Mouse (Mus musculus) testis, adult 2 months (tissue): ENCODE measurements around the gene Bach2. TPM values are rescaled to one million over a fixed set of nuclear protein-coding genes. Genes with fewer than 3 reads are reported as not detected.

ENCODE experiments used
- H3K27ac ChIP-seq: fragments of 200-500 bp; 2 replicates; pipeline ENCODE4 v1.5.1; 2012; ENCODE audit warnings: low read depth, low read length; ENCODE audit not compliant: control insufficient read depth, insufficient read depth
- H3K27me3 ChIP-seq: fragments of 200-500 bp; 2 replicates; pipeline ENCODE4 v1.6.1; 2012; ENCODE audit warnings: mild to moderate bottlenecking, low read length, moderate library complexity; ENCODE audit not compliant: control insufficient read depth, insufficient read depth
- H3K36me3 ChIP-seq: fragments of 200-500 bp; 2 replicates; pipeline ENCODE4 v1.6.1; 2012; ENCODE audit warnings: mild to moderate bottlenecking, low read length; ENCODE audit not compliant: control insufficient read depth, insufficient read depth
- H3K4me1 ChIP-seq: fragments of 200-500 bp; 2 replicates; pipeline ENCODE4 v1.6.1; 2012; ENCODE audit warnings: low read length; ENCODE audit not compliant: control insufficient read depth, insufficient read depth
- H3K4me3 ChIP-seq: fragments of 200-500 bp; 2 replicates; pipeline ENCODE4 v1.5.1; 2012; ENCODE audit warnings: low read depth, mild to moderate bottlenecking, low read length, moderate library complexity, mixed read lengths; ENCODE audit not compliant: control insufficient read depth
- CTCF ChIP-seq: fragments of 200-500 bp; IDR thresholded peaks from 2 replicates; pipeline ENCODE4 v1.5.1; 2012; ENCODE audit warnings: low read depth, mild to moderate bottlenecking, inconsistent platforms, low read length, moderate library complexity; ENCODE audit not compliant: control insufficient read depth, insufficient read depth, insufficient replicate concordance
- POLR2A ChIP-seq: fragments of 200-500 bp; IDR thresholded peaks from 2 replicates; pipeline ENCODE4 v1.6.1; 2012; ENCODE audit warnings: low read depth, mild to moderate bottlenecking, inconsistent platforms, low read length, moderate library complexity; ENCODE audit not compliant: control insufficient read depth
- polyA plus RNA-seq: library from polyadenylated mRNA; depleted of rRNA; stranded (reverse); fragments of >200 nt; gene quantifications from 2 replicates; pipeline ENCODE4 v1.2.3, GENCODE M21; 2012

Gene Bach2
- polyA plus RNA-seq, 1 experiment: 2.3 TPM

DNA sequence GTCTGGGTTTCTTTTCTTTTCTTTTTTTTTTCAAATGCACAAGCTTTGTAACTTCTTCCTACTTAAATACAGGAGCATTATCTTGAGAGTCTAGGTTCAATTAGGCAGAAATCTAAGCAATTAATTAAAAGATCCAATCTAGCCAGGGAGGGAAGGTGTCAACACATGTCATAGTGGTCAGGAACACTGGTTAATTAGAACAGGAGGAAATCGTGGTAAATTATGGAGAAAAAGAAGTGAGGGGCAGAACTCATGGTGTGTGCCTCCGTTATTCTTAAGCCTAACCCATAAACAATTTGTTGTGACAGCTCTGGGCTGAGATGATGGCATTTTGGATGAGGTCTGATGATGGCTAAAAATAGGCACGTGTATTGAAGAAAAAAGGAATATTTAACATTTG, 87.0 kb downstream of the Bach2 start:
- Histone ChIP-seq H3K4me3 (no peak overlapping the region), H3K36me3 (no peaks in the 10 kb centered on the region), H3K4me1 (no peaks in the 10 kb centered on the region), H3K27me3 (no peaks in the 10 kb centered on the region), H3K27ac (no peak overlapping the region)
- TF ChIP-seq POLR2A (no peak), CTCF (no peak)

DNA sequence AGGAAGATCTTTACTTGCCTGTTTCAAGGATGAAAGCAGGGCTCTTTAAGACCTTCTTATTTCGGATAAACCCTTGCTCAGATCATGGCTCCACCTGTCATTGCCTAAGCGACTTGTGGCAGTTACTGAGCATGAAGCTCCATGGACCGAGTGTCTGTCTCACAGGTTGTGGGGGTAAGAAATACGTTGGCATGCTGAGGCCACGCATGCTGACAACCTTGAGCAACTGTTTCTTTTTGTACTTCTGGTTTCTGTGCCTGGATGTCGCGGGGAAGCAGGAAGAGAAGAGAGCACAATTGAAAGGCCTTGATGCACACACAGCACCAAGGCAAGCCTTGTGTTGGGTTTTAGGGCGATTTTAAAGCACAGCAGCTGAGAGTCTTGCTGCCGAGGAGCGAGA, 87.7 kb downstream of the Bach2 start:
- no peak overlapping the region for H3K27ac ChIP-seq
- H3K36me3 ChIP-seq: no peaks in the 10 kb centered on the region
- no peaks in the 10 kb centered on the region for H3K27me3 ChIP-seq
- no peaks in the 10 kb centered on the region for H3K4me1 ChIP-seq
- H3K4me3 ChIP-seq: no peak overlapping the region
- TF ChIP-seq POLR2A (no peak), CTCF (no peak)

DNA sequence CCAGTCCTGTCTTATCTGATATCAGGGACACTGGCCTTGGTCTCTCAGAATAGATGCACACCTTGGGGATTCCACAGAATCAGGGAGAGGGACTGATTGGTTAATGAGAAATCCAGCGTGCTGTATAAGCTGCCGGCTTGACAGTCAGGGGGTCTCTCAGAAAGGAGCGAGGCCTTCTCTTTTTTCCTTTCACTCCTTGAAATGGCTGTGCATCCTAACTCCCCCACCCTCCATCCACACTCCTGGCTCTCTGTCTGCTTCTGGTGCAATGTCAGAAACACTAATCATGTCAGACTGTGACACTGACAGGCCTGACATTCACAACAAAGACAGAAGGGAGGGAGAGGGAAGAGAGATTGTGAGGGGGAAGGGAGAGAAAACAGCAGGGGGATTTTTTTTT, 88.3 kb downstream of the Bach2 start:
- Histone ChIP-seq H3K27ac (no peak overlapping the region), H3K4me1 (no peaks in the 10 kb centered on the region)
- TF ChIP-seq CTCF (no peak), POLR2A (no peak)

DNA sequence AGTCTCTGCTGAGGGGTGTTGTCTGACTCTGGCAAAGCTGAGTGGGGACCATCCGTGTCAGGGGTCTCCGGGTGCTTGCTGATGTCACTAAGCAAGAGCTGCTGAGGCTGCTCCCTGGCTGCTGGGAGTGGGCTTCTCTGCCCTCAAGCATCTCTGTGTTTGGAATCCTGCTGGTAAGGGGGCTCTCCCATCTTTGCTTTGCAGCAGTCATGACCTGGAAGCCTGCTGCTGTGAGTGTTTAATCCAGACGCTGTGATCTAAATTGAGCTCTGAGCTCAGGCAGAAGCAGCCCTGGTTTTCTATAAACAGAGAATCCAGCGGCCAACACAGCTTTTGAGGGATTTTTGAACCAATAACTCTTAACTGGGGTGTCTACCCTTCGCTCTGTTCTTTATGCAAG, 89.0 kb downstream of the Bach2 start:
- Histone ChIP-seq H3K4me1 (no peaks in the 10 kb centered on the region), H3K36me3 (no peaks in the 10 kb centered on the region), H3K27ac (no peak overlapping the region), H3K27me3 (no peaks in the 10 kb centered on the region), H3K4me3 (no peak overlapping the region)
- TF ChIP-seq CTCF (no peak), POLR2A (no peak)

More for the DNA sequence above, 88.3 kb downstream of the Bach2 start:
- Histone ChIP-seq H3K36me3 (no peaks in the 10 kb centered on the region), H3K27me3 (no peaks in the 10 kb centered on the region), H3K4me3 (no peak overlapping the region)

DNA sequence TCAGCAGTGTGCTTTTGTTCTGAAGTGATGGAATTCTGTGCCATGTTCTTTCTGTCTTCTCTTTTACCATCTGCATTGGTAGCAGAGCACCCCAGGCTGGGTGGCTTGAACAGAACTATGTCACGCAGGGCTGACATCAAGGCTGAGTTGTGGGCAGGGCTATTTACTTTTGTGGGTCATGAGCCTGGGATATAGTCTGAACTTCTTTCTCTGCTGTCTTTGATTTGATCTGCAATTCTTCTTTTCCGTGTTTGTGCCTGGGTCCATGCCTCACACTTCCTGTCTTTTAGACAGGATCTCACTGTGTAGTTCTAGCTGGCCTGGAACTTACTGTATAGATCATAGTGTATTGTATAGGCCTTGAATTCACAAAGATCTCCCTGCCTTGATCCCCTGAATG, 90.0 kb downstream of the Bach2 start:
- H3K27me3 ChIP-seq: no peaks in the 10 kb centered on the region
- no peak overlapping the region for H3K27ac ChIP-seq
- no peak overlapping the region for H3K4me3 ChIP-seq
- no peak for TF ChIP-seq POLR2A
- TF ChIP-seq CTCF: no peak
- H3K36me3 ChIP-seq: no peaks in the 10 kb centered on the region
- H3K4me1 ChIP-seq: no peaks in the 10 kb centered on the region

DNA sequence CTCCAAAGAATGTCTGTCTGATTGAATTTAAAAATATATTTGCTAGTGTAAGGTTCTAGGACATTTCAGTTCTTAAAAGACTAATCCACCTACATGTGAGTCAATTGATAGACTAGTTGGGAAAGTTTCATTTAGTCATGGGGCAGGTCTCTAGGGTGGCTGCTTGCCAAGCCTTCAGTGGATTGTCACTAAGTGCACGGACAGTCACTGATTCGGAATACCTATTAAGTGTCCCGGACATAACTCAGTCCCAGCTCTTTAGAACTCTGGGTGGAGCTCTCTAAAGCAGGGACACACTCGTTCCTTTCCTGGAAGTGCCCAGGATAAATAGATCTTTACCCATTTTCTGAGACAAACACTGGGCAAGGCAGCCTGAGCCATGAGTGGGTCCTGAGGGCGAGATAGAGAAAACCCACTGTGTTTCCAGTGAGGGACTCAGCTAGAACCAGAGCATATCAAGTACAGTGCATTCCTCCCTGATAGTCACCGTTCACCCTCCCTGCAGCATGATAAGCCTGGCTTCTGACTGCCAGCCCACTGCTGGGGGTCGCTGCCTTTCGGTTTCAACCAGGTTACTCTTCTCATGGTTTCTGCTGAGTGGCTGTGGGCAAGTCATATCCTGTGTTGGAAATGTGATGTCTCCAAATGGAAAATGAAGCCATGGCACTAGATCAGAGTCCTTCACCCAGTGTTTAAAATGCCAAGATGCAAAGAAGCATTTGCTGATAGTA, 92.1 kb downstream of the Bach2 start:
- TF ChIP-seq CTCF (no peak), POLR2A (no peak)
- Histone ChIP-seq H3K36me3 (no peaks in the 10 kb centered on the region), H3K27me3 (no peaks in the 10 kb centered on the region), H3K4me1 (no peaks in the 10 kb centered on the region), H3K4me3 (no peak overlapping the region), H3K27ac (no peak overlapping the region)

DNA sequence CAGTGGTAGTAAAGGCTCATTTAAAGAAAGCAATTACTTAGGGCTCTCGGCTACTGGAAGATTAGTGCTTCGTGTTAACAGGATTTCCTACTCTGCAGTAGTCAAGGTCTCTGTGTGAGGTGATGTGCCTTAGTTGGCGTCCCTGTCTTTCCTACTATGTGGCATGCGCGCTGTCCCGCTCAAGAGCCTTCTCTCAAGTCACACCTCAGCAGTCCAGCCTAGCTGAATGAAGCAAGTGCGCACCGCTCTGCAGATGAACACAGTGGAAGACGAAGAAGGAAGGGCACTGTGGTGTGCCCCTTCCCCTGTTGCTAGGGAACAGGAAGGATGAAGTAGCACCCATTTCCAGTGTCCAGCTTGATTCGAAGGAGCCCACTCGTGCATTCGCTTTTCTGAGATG, 93.4 kb downstream of the Bach2 start:
- Histone ChIP-seq H3K36me3 (no peaks in the 10 kb centered on the region), H3K4me1 (no peaks in the 10 kb centered on the region), H3K4me3 (no peak overlapping the region), H3K27me3 (no peaks in the 10 kb centered on the region), H3K27ac (no peak overlapping the region)
- TF ChIP-seq CTCF (no peak), POLR2A (no peak)

DNA sequence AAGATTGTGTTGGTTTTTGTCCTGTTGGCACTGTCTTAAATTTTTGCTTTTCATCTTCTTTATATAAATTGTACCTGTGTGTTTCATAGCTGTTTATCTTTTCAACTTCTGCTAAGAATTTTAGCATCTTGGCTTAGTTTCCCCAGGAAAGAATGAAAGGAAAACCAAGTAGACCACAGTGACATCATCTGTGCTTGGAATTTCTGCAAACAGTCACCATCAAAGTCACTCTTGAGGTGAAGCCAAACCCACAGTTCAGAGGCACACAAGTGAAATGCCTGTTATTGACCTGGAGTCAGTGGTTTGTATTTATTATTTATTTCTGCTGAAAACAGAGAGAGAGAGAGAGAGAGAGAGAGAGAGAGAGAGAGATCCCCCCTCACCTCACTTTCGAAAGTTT, 95.5 kb downstream of the Bach2 start:
- no peak for TF ChIP-seq CTCF
- TF ChIP-seq POLR2A: no peak
- H3K36me3 ChIP-seq: no peaks in the 10 kb centered on the region
- no peak overlapping the region for H3K27ac ChIP-seq
- no peaks in the 10 kb centered on the region for H3K27me3 ChIP-seq
- H3K4me1 ChIP-seq: no peaks in the 10 kb centered on the region
- no peak overlapping the region for H3K4me3 ChIP-seq
